Mouse (Mus musculus): ENCODE measurements around the gene Ces4a.

DNA sequence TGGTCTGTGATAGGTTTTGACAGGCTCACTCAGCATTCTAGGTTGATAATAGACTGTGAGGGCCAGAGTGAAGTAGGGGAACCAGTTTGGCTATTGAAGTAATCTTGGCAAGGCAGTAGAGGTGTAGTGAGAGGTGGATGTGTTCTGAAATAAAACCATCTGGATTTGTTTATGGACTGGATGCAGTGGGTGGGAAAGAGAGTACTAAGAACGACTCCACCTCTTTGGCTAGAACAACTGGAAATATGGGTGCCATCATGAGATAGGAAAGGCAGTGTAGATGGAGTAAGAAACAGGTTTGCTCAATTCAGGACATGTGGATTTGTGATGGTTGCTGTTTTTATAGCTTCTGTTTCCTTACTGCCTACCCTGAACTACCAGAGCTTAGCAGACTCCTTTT, 50.6 kb downstream of the Ces4a start:
- TF ChIP-seq POLR2A (IDR thresholded peaks at IDR 0.05; ENCODE audit: low read depth, low read length) = no peak
- TF ChIP-seq CTCF (IDR thresholded peaks at IDR 0.05; ENCODE audit: extremely low read depth, insufficient read depth, insufficient read length, insufficient replicate concordance) = no peak

All from spleen, adult 2 months (tissue).